Mouse (Mus musculus): ENCODE measurements around the gene Tesk1.

Tesk1 gene

DNA sequence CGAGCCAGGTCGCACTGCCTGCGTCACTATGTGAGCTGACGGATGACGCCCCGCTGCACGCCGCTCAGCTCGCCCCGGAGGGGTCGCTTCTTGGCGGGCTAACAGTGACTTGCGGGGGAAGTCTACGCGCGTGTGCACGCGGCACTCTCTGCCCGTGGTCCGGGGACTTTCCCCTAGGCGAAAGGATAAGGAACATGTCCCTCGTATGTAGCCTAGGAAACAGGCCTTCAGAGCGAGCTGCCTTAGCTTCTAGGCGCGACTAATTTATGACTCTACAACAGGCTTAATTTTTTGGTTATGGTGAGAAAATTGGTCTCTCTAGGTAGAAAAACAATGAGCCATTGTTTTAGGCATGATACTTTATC lies 51.1 kb downstream of the Tesk1 start, which contains the start of gene Ccdc107:
TSS of gene Ccdc107 (plus strand) at position 80 of the 365 bp plus-strand sequence.
- DNase-seq (ENCODE audit: inconsistent ontology term) = peak; percentile 97

DNA sequence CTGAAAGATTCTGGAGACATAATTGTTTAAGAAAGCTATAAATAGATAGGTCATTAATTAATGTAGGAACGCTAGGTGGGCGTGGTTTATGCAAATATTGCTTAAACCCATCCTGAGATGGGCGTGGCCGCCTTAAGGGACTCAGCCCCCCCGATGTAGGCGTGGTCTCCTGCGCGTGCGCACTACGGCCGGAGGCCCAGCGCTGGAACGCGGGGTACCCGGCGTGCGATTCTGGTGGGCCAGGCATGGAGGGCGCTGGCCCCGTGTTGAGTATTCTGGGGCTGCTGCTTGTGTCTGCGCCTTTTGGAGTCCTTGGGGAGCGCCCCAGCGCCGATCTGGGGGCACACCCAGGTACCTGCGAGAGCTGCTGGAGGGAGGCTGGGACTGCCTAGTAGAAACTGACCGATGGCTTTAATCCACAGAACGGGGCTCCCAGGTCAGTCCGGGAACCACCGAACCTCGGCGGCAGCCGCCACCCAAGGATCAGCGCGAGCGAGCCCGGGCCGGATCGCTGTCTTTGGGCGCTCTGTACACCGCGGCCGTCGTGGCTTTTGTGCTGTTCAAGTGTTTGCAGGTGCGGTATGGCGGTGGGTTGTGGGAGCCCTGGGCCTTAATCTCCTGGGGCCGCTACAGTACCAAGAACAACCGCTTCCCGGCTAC lies 51.6 kb downstream of the Tesk1 start:
- DNase-seq (ENCODE audit: inconsistent ontology term) = peak; percentile 96

DNA sequence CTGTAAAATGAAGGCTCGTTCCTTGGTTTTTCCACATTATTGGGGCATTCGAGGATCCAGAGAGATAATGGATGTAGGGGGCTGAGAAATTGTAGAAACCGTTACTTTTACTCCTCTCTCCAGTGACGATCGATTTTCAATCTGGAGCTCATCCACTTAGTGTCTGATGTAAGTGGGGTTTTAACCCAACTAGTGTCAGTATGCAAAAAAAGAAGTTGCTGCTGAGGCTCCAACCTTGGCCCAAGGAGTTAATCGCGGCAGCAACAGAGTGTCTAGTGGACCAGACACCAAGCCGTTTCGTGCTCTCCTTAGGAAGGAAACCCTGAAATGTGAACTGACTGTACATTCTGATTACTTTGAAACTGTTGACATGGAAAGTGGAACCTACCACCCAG lies 52.1 kb downstream of the Tesk1 start:
- no peak for DNase-seq (ENCODE audit: inconsistent ontology term)

DNA sequence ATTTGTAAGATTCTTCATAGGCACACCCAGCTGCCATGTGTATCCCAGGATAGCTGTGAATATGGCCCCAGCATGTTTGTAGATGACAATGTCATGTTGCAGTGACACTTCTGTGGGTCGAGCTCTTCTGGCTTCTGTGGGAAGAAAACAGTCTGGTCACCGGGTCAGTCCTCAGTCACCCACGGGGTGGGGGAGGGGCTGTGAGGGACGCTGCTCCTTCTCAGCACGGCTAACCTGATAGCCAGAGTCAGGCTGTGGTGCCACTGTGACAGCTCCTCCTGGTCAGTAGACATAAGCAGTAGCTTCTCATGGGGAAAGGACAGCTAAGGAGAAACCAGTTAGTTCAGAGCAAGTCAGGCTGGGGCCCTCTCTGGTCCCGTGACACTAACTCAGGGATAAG lies 54.8 kb downstream of the Tesk1 start:
- DNase-seq (ENCODE audit: inconsistent ontology term) = no peak

DNA sequence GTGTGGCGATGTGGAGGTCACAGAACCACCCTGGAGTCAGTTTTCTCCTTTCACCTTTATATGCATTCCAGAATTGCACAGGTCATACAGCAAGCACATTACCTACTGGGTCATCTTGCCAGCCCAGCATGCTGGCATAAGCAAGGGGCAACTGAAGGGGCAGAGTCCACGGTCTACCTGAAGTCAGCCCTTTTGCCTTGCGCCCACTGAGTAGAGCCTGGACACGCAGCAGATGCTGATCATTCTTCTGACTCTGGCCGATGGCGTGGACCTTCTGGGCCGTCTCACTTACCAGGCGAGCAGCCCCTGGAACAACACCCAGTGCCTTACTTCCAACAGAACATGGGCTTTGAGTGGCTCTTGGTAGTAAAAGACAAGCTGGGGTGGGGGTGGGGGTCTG lies 55.7 kb downstream of the Tesk1 start:
- no peak for DNase-seq (ENCODE audit: inconsistent ontology term)

All from Muller cell, postnatal 12 days (primary cell).